Mouse (Mus musculus): ENCODE results near the gene Olfr287.

Olfr287 gene

DNA sequence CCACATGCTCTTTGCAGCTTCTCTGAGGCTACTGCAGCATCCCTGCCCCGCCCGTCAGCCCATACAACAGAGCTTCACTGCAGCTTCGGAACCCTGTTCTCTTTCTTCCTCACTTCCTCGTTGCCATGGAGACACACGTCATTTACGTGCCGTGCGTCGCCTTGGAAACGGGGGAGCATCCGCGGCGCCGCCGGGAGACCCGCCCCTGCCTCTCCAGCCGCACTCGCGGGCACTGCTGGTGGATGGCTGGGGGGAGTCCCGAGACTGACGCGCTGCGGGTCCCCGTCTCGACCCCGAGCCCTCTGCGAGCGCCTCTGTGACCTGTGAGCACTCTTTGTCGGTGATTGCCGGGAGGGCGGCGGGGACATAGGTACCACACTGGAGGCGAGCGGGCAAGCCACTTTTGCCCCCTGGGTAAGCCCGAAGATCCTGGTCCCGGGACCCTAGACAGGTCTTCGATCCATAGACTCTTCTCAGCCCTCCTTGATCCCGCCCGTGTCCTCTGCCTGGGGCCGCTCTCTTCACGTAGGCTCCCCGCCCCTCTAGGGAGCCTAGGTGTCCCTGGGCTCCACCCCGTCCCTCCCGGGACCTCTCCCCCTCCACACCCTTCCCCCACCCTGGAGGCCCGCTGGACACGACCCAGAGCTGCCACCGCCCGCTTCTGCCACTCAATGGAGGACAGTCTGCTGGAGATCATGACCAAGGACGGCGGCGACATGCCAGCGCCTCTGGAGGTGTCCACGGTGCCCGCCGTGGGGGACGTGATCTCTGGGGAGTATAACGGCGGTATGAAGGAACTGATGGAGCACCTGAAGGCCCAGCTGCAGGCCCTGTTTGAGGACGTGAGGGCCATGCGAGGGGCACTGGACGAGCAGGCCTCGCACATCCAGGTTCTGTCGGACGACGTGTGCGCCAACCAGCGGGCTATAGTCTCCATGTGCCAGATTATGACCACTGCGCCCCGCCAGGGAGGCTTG is 52.9 kb downstream of the Olfr287 start:
- peak; percentile 74 for DNase-seq (ENCODE audit: low spot score)

DNA sequence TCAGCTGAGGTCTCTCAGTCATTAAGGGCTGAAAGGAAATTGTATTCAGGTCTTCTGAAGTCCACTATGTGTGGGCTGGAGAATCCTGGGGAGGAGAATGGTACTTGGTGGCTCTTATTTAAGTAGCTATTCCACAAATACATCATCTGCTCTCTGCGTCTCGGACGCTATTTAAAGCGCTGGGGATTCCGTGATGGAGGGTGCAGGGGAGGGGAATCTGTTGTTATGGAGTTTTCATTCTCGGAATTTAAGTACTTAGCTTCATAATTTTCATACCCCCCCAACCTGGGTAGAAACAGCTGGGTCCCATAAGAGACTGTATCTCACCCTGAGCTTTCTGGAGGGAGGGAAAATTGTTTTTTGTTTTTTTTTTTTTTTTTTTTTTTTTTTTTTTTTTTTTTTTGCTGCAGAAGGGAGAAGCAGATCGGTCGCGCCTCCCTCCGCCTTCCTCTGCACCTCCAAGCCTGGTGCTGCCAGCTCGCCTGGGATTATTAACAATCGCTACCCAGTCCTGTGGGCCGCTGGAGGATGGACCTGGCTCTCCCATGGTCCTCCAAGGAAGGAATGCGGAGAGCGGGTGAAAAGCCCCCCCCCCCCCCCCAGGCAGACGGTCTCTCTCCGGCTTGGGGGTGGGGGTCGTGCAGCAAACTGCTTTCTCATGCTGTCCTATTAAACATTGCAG is 53.8 kb downstream of the Olfr287 start, which contains the start of gene Ccdc184:
Gene Ccdc184 (plus strand): TSS at position 196 of the 682 bp plus-strand sequence.
- DNase-seq (ENCODE audit: low spot score), result no peak

DNA sequence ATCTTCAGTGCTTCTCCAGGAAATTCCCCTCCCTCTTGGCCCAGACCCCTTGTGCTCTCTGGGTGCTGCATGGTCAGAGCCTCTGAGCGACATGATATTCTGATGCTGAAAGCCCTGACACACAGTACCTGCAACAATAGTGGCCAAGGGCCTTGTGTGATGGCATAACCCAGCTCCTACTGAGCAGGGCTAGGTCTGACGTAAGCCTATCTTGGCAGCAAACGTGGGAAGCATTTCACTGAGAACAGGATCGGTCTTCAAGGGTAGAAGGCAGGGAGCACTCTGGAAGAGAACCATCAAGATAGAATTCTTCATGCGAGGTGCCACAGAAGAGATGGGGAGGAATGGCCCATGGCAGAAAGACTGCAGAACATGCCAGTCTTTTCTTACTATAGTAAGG is 55.3 kb downstream of the Olfr287 start, which contains the start of gene Asb8:
Gene Asb8 (minus strand): TSS at position 101 of the 400 bp plus-strand sequence.
- no peak for DNase-seq (ENCODE audit: low spot score)

DNA sequence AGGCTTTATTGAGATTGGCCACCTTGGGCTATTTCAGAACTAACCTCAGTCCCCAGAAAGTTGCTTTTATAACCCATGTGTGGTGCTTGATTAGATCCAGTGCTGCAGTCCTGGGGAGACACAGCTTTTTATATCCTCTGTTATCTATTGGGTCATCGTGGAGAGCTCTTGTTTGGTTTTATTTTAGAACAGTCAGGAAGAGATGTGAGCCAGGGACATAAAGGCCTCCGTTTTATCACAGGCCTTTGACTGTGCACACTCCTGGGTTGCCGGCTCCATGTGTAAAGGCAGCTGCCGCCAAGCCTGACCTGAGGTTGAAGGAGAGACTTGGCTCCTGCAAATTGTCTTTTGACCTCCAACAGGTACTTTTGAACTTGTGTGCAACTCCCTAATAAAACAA is 58.3 kb downstream of the Olfr287 start:
- DNase-seq (ENCODE audit: low spot score), result no peak

DNA sequence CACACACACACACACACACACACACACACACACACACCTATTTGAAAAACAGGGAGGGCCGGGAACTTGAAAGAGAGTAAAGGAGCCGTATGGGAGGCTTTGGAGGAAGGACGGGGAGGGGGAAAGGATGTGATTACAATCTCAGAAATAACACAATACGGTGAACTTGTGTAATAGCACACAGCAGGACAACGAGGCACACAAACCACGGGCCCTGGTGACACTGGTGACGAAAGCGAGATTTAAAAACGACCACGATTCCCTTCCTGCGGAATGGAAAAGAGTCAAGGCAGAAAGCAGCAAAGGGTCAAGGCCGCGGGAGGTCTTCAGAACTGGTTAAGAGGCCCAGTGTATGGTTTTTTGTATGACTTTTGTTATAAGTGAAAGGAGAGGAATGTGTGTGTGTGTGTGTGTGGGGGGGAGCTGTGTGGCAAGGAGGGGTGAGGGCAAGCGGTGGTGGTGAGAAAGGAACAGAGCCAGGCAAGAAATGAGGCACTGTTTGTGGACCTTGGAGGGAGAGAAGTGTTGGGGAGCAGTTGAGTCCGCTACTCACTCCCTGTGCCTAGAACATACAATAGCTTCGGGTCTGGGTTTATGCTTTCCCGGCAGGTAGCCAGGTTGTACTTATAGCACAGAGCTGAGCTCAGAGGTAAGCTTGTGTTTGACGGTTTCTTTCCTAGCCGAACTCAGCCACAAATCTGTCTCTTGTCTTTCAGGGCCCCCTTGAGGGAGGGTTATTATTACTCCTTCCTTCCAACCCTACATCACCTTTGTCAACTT is 59.6 kb downstream of the Olfr287 start:
- no peak for DNase-seq (ENCODE audit: low spot score)

DNA sequence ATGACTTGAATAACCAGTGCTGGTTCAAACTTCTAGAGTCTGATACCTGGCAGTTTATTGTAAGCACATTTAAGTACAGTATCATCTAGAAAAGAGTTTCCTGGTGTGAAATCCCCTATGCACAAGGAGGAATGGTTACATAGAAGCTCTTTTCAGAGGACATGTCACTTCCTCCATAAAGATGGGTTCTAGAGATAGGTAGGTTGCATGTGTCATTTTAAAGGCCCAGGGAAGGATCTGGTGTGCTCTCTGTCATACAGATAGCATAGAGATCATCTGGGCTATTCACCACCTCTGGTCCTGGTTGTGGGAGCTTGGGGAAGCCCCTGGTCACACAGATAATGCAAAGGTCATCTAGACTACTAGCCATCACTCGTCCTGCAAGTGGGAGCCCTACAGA is 63.6 kb downstream of the Olfr287 start:
- no peak for DNase-seq (ENCODE audit: low spot score)
